Mouse (Mus musculus) ES-E14 (cell line): ENCODE measurements around the gene Rab8b. TPM values are rescaled to one million over a fixed set of nuclear protein-coding genes. Genes with fewer than 3 reads are reported as not detected.

ENCODE experiments used
- DNase-seq: peaks from one replicate; pipeline ENCODE4 v3.0.0-alpha.2; 2013; ENCODE audit warnings: low read depth, low spot score
- H3K27ac ChIP-seq: 2 replicates; pipeline ENCODE4 v1.5.1; 2012; ENCODE audit warnings: low read depth, mild to moderate bottlenecking, low read length, moderate library complexity, mixed read lengths; ENCODE audit not compliant: poor library complexity, insufficient read depth, severe bottlenecking
- H3K36me3 ChIP-seq: 2 replicates; pipeline ENCODE4 v1.6.1; 2012; ENCODE audit warnings: mild to moderate bottlenecking, low read length, moderate library complexity, mixed read lengths; ENCODE audit not compliant: control insufficient read depth, poor library complexity, insufficient read depth, severe bottlenecking
- H3K4me1 ChIP-seq, 2 experiments: fragments of 150-350 bp in 1 of 2; sonication (generic) in 1 of 2; 2 replicates each; pipeline ENCODE4 v1.6.1; 2012; ENCODE audit warnings: low read length in 2 of 2, mild to moderate bottlenecking in 1 of 2, mixed read lengths in 1 of 2; ENCODE audit not compliant: control insufficient read depth in 2 of 2, insufficient read depth in 2 of 2, poor library complexity in 1 of 2
- H3K4me3 ChIP-seq, 2 experiments: fragments of 150-350 bp in 1 of 2; sonication (generic) in 1 of 2; 2 replicates each; pipeline ENCODE4 v1.5.1; 2012; ENCODE audit warnings: low read length in 2 of 2, low read depth in 1 of 2, mild to moderate bottlenecking in 1 of 2, mixed read lengths in 1 of 2; ENCODE audit not compliant: insufficient read depth in 1 of 2, poor library complexity in 1 of 2, severe bottlenecking in 1 of 2
- H3K9ac ChIP-seq: 2 replicates; pipeline ENCODE4 v1.6.1; 2012; ENCODE audit warnings: low read depth, mild to moderate bottlenecking, low read length, mixed read lengths; ENCODE audit not compliant: poor library complexity, insufficient read depth, severe bottlenecking
- H3K9me3 ChIP-seq: fragments of 150-350 bp; sonication (generic); 2 replicates; pipeline ENCODE4 v1.6.1; 2012; ENCODE audit warnings: low read depth, mild to moderate bottlenecking, low read length; ENCODE audit not compliant: control insufficient read depth, insufficient read depth
- CHD2 ChIP-seq: IDR thresholded peaks from 2 replicates; pipeline ENCODE4 v1.6.1; 2014; ENCODE audit warnings: mild to moderate bottlenecking, low read depth, low read length, inconsistent platforms
- HCFC1 ChIP-seq: IDR thresholded peaks from 2 replicates; pipeline ENCODE4 v1.6.1; 2012; ENCODE audit warnings: low read length, inconsistent platforms, borderline replicate concordance; ENCODE audit not compliant: insufficient read depth
- MAFK ChIP-seq: IDR thresholded peaks from 2 replicates; pipeline ENCODE4 v1.6.1; 2014; ENCODE audit warnings: mild to moderate bottlenecking, low read depth, low read length, inconsistent platforms; ENCODE audit not compliant: insufficient read depth
- ZC3H11A ChIP-seq: IDR thresholded peaks from 2 replicates; pipeline ENCODE4 v1.6.1; 2012; ENCODE audit warnings: low read depth, mild to moderate bottlenecking, inconsistent platforms, low read length, borderline replicate concordance
- ZNF384 ChIP-seq: IDR thresholded peaks from 2 replicates; pipeline ENCODE4 v1.6.1; 2012; ENCODE audit warnings: low read depth, low read length, inconsistent platforms
- in situ Hi-C, 2 experiments: fragments of 600-800 bp; cut with MboI; formaldehyde crosslinking; loops; one replicate each; pipeline ENCODE4 v1.15.1; 2025; ENCODE audit warnings: low sequenced_read_pairs in 2 of 2, inconsistent platforms in 1 of 2; ENCODE audit not compliant: unreplicated experiment in 2 of 2
- total RNA-seq: library from RNA; depleted of rRNA; stranded (reverse); fragments of 300-350 nt; gene quantifications from 2 replicates; pipeline ENCODE4 v1.2.3, GENCODE M21; 2012

Gene Rab8b
- total RNA-seq, 1 experiment, result 7.9 TPM

GRCm38 (mm10) chr9:66887960-66888610 lies 31.4 kb downstream of the Rab8b start:
- no peaks in the 10 kb centered on the region for H3K9me3 ChIP-seq
- DNase-seq, result no peak
- H3K4me3 ChIP-seq, result no peak overlapping the region
- TF ChIP-seq CHD2 (no peak), HCFC1 (no peak), ZNF384 (no peak)
- no peak overlapping the region for H3K9ac ChIP-seq
- H3K36me3 ChIP-seq, result no peaks in the 10 kb centered on the region
- H3K4me1 ChIP-seq, result no peaks in the 10 kb centered on the region
- in situ Hi-C loops, result no loop called here
- H3K27ac ChIP-seq, result no peak overlapping the region

- Histone ChIP-seq H3K36me3 (no peaks in the 10 kb centered on the region), H3K4me3 (no peak overlapping the region), H3K27ac (no peak overlapping the region), H3K4me1 (no peaks in the 10 kb centered on the region), H3K9ac (no peak overlapping the region), H3K9me3 (no peaks in the 10 kb centered on the region)
- no peak for TF ChIP-seq MAFK
- no peak for TF ChIP-seq CHD2
- TF ChIP-seq HCFC1, result no peak
- no peak for TF ChIP-seq ZNF384
- TF ChIP-seq ZC3H11A, result no peak
- in situ Hi-C loops, result no loop called here
- DNase-seq, result no peak
Measured at GRCm38 (mm10) chr9:66887301-66887902, 32.1 kb downstream of the Rab8b start.

- no peak for DNase-seq
- no peak for TF ChIP-seq CHD2
- TF ChIP-seq HCFC1, result no peak
- TF ChIP-seq ZNF384, result no peak
- TF ChIP-seq MAFK, result no peak
- TF ChIP-seq ZC3H11A, result no peak
- Histone ChIP-seq H3K27ac (no peak overlapping the region), H3K9me3 (no peaks in the 10 kb centered on the region), H3K36me3 (no peaks in the 10 kb centered on the region), H3K4me3 (no peak overlapping the region), H3K9ac (no peak overlapping the region), H3K4me1 (no peaks in the 10 kb centered on the region)
- in situ Hi-C loops, result no loop called here
Measured at GRCm38 (mm10) chr9:66886818-66887217, 32.7 kb downstream of the Rab8b start.

- TF ChIP-seq HCFC1, result no peak
- no peak for TF ChIP-seq ZNF384
- no peak for TF ChIP-seq CHD2
- TF ChIP-seq MAFK, result no peak
- TF ChIP-seq ZC3H11A, result no peak
- Histone ChIP-seq H3K4me1 (no peaks in the 10 kb centered on the region), H3K9ac (no peak overlapping the region), H3K27ac (no peak overlapping the region), H3K9me3 (no peaks in the 10 kb centered on the region), H3K4me3 (no peak overlapping the region), H3K36me3 (no peaks in the 10 kb centered on the region)
- DNase-seq, result no peak
- in situ Hi-C loops, result no loop called here
Measured at GRCm38 (mm10) chr9:66886366-66886765, 33.1 kb downstream of the Rab8b start.

- H3K4me1 ChIP-seq, result no peaks in the 10 kb centered on the region
- no peak for DNase-seq
Measured at GRCm38 (mm10) chr9:66884609-66885008, 34.9 kb downstream of the Rab8b start.

More at GRCm38 (mm10) chr9:66884609-66885008, 34.9 kb downstream of the Rab8b start:
- Histone ChIP-seq H3K36me3 (no peaks in the 10 kb centered on the region), H3K27ac (no peak overlapping the region), H3K9me3 (no peaks in the 10 kb centered on the region), H3K9ac (no peak overlapping the region), H3K4me3 (no peak overlapping the region)
- in situ Hi-C loops, result no loop called here
- TF ChIP-seq CHD2, result no peak
- no peak for TF ChIP-seq ZC3H11A
- TF ChIP-seq HCFC1, result no peak
- no peak for TF ChIP-seq MAFK
- no peak for TF ChIP-seq ZNF384
